Mouse (Mus musculus) kidney, adult 2 months (tissue): ENCODE measurements at regions not wholly inside any gene's neighbourhood (a gene's known extent, or its start where the extent isn't known, plus 50 kb on each side); places are given as distances from the start of the nearest gene placed in this dataset.

Experiments
- CTCF ChIP-seq: fragments of 200-500 bp; conservative IDR thresholded peaks from 2 replicates; pipeline ENCODE4 v1.5.1; 2011; ENCODE audit warnings: low read depth, mild to moderate bottlenecking, control low read depth, low read length, moderate library complexity, mixed read lengths; ENCODE audit not compliant: insufficient read depth, insufficient read length
- POLR2A ChIP-seq: fragments of 200-500 bp; IDR thresholded peaks from one replicate; pipeline ENCODE4 v1.6.1; 2011; ENCODE audit warnings: low read depth, low read length, control low read depth

DNA sequence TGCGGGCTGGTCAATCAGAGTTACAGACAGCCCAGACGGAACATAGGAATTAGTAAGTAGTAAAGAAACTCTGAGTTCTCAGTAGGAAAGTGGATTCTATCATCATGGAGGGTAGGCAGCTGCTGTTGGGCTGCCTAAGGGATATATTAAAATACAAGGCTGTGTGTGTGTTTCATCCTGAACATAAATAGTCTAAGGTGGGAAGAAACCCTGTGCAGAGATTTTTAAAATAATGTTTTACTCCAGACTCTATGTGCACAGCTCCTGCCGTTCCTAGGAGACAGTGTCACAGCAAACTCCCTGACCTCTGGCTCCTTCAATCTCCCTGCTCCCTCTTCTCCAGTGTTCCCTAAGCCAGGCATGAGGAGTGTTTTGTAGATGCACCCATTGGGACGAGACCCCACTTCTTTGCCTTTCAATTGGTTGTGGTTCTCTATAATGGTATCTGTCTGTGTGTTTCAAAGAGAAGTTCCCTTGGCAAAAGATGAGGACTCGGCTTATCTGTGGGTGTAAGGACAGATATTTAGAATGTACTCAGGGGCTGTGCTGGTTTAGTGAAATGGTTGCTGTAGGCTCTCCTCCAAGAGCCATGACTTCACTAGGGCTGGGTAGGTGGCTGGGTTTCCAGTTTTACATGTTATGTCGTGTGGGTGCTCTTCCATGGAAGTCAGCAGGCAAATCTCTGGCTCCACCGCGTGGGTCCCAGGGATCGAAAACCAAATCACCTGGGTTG, 93.1 kb upstream of the Pcbd1 start:
- TF ChIP-seq POLR2A: no peak
- TF ChIP-seq CTCF: no peak
